Mouse (Mus musculus) B cell, adult 67 days (primary cell): ENCODE measurements around the gene Rsbn1l. TPM values are rescaled to one million over a fixed set of nuclear protein-coding genes. Genes with fewer than 3 reads are reported as not detected.

Experiments used
- total RNA-seq, 2 experiments: library from RNA; stranded (reverse); gene quantifications; 4 replicates each; pipeline ENCODE4 v1.2.4; 2023

Gene Rsbn1l
- total RNA-seq = 10 to 100 TPM; 65.0 to 69.8 TPM

DNA sequence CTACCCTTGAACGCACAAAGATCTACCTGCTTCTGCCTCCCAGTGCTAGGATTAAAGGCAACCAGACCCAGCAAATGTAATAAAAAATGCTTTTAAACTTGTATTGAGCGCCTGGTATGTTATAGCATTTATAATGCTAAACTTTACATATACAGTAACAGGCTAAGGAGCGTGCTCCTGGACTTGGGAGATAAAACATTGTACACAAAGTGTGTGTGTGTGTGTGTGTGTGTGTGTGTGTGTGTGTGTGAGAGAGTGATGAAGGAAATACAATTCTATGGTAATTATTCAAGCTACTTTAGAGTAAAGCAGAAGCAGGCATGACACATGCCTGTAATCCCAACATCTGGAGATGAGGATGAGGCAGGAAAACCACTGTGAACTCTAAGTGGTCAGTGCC is at the start of gene Rsbn1l:
TSS of gene Rsbn1l (minus strand) at position 101 of the 400 bp plus-strand sequence.

DNA sequence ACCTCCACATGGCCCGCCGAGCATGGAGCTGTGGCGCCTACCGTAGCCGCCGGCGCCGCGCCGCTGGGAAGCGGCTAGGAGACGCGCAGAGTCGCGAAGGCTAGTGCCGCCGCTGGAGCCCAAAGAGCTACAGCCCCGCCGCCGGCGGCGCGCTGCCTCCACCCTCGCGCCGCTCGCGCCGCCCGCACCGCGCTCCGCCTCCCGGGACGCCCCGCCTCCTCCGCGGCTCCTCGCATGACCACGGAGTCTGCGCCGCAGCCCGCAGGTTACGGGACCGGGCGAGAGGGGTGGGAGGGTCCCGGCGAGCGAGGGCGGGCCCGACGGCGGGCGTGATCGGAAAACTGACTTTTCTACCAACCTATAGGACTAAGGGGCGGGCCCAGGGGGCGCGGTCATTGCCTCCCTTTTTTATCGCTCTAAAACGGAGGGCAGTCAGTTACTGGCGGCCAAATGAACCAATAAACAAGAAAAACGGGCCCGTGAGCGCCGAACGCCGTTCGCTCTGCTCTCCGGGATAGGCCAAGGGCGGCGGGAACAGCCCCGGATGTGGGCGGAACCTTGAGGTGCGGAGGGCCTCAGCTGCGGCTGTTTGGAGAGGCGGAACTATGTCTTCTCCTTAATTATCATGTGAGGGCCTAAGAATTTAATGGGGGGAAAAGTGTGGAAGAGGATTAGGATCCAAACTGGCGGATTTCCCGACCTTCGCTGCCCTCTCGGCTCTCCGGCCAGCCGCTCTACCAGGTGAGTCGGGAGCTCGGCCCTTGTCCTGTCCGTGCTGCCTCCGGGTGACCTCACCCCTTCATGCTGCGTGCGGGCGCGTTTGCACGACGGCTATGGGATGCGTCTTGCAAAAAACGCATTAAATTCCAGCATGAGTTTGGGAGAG is 74.0 kb downstream of the Rsbn1l start, which contains the start of the genes Phtf2 and Tmem60:
TSS of gene Phtf2 (minus strand) at position 210 of the 886 bp plus-strand sequence.
TSS of gene Tmem60 (plus strand) at position 277 of the 886 bp plus-strand sequence.

Other genes starting within 250 kb of the Rsbn1l start
- 10 to 100 TPM; 48.7 to 53.3 TPM for gene Phtf2, start 74.3 kb downstream of the Rsbn1l start, total RNA-seq
- gene Tmem60, start 74.2 kb downstream of the Rsbn1l start, total RNA-seq = 10 to 100 TPM; 14.0 to 15.1 TPM
- 10 to 100 TPM; 22.9 to 30.6 TPM for gene Ptpn12, start 99.5 kb upstream of the Rsbn1l start, total RNA-seq
- gene Gsap, start 229.9 kb upstream of the Rsbn1l start, total RNA-seq = 10 to 100 TPM; 19.9 to 20.9 TPM